Mouse (Mus musculus) MEL (cell line): Measurements from ENCODE around the gene Smim27. TPM values are rescaled to one million over a fixed set of nuclear protein-coding genes. Genes with fewer than 3 reads are reported as not detected.
A peak's percentile ranks its signal among the peaks of the same experiment; 100 is the strongest.

Source experiments
- DNase-seq: peaks from one replicate; pipeline ENCODE4 v3.0.0; 2011; ENCODE audit warnings: low read depth, low spot score
- H3K27ac ChIP-seq: 2 replicates; pipeline ENCODE4 v1.5.1; 2012; ENCODE audit warnings: low read depth, mild to moderate bottlenecking, control low read depth, low read length, moderate library complexity; ENCODE audit not compliant: control insufficient read depth
- H3K27me3 ChIP-seq, 2 experiments: fragments of 150-350 bp in 1 of 2; sonication (generic) in 1 of 2; 2 replicates each; pipeline ENCODE4 v1.6.1; 2012; ENCODE audit warnings: low read length in 2 of 2, mild to moderate bottlenecking in 2 of 2, improper control_type of control experiment in 1 of 2, moderate library complexity in 1 of 2; ENCODE audit not compliant: insufficient read depth in 2 of 2, control insufficient read depth in 1 of 2
- H3K36me3 ChIP-seq, 2 experiments: 2 replicates each; pipeline ENCODE4 v1.6.1; 2012 to 2014; ENCODE audit warnings: low read length in 2 of 2, improper control_type of control experiment in 1 of 2, inconsistent platforms in 1 of 2, mild to moderate bottlenecking in 1 of 2; ENCODE audit not compliant: insufficient read depth in 2 of 2, control insufficient read depth in 1 of 2
- H3K4me1 ChIP-seq, 2 experiments: fragments of 150-350 bp in 1 of 2; sonication (generic) in 1 of 2; 2 replicates each; pipeline ENCODE4 v1.6.1; 2012; ENCODE audit warnings: low read length in 2 of 2, improper control_type of control experiment in 1 of 2, mild to moderate bottlenecking in 1 of 2; ENCODE audit not compliant: insufficient read depth in 2 of 2, control insufficient read depth in 1 of 2
- H3K4me3 ChIP-seq, 2 experiments: fragments of 150-350 bp in 1 of 2; sonication (generic) in 1 of 2; 2 replicates each; pipeline ENCODE4 v1.5.1; 2012; ENCODE audit warnings: low read depth in 2 of 2, low read length in 2 of 2, mild to moderate bottlenecking in 2 of 2, moderate library complexity in 2 of 2, control low read depth in 1 of 2, improper control_type of control experiment in 1 of 2; ENCODE audit not compliant: control insufficient read depth in 1 of 2, insufficient read depth in 1 of 2
- H3K79me2 ChIP-seq: 2 replicates; pipeline ENCODE4 v1.6.1; 2012; ENCODE audit warnings: mild to moderate bottlenecking, low read length, moderate library complexity; ENCODE audit not compliant: control insufficient read depth, poor library complexity, insufficient read depth
- H3K9ac ChIP-seq: 2 replicates; pipeline ENCODE4 v1.6.1; 2012; ENCODE audit warnings: low read depth, mild to moderate bottlenecking, control low read depth, low read length, moderate library complexity; ENCODE audit not compliant: control insufficient read depth, poor library complexity, severe bottlenecking
- H3K9me3 ChIP-seq: fragments of 150-350 bp; sonication (generic); replicated peaks from 2 replicates; pipeline ENCODE4 v1.6.1; 2012; ENCODE audit warnings: mild to moderate bottlenecking, low read length, improper control_type of control experiment, moderate library complexity; ENCODE audit not compliant: insufficient read depth
- ELF1 ChIP-seq: IDR thresholded peaks from 2 replicates; pipeline ENCODE4 v1.6.1; 2014; ENCODE audit warnings: low read depth, mild to moderate bottlenecking, inconsistent platforms, low read length, improper control_type of control experiment, moderate library complexity
- ETS1 ChIP-seq: IDR thresholded peaks from 2 replicates; pipeline ENCODE4 v1.6.1; 2012; ENCODE audit warnings: low read depth, mild to moderate bottlenecking, inconsistent platforms, low read length, improper control_type of control experiment, moderate library complexity
- GABPA ChIP-seq: IDR thresholded peaks from 2 replicates; pipeline ENCODE4 v1.6.1; 2012; ENCODE audit warnings: low read depth, mild to moderate bottlenecking, inconsistent platforms, low read length, improper control_type of control experiment, moderate library complexity
- GATA1 ChIP-seq: IDR thresholded peaks from 2 replicates; pipeline ENCODE4 v1.6.1; 2011; ENCODE audit warnings: low read depth, low read length, improper control_type of control experiment
- KAT2A ChIP-seq: conservative IDR thresholded peaks from 2 replicates; pipeline ENCODE4 v1.6.1; 2012; ENCODE audit warnings: low read depth, low read length, improper control_type of control experiment, inconsistent platforms
- MAX ChIP-seq: IDR thresholded peaks from 2 replicates; pipeline ENCODE4 v1.6.1; 2011; ENCODE audit warnings: low read length, improper control_type of control experiment
- MYC ChIP-seq: IDR thresholded peaks from 2 replicates; pipeline ENCODE4 v1.6.1; 2011; ENCODE audit warnings: low read depth, mild to moderate bottlenecking, low read length, improper control_type of control experiment, moderate library complexity
- POLR2AphosphoS5 ChIP-seq: IDR thresholded peaks from 2 replicates; pipeline ENCODE4 v1.6.1; 2012; ENCODE audit warnings: low read depth, borderline replicate concordance, mild to moderate bottlenecking, inconsistent platforms, low read length, moderate library complexity, mixed read lengths
- TAL1 ChIP-seq: IDR thresholded peaks from 2 replicates; pipeline ENCODE4 v1.6.1; 2012; ENCODE audit warnings: mild to moderate bottlenecking, inconsistent platforms, low read length, moderate library complexity, mixed read lengths
- TBP ChIP-seq: IDR thresholded peaks from 2 replicates; pipeline ENCODE4 v1.8.0; 2011; ENCODE audit warnings: low read depth, low read length, improper control_type of control experiment
- USF1 ChIP-seq: IDR thresholded peaks from 2 replicates; pipeline ENCODE4 v1.6.1; 2014; ENCODE audit warnings: low read depth, mild to moderate bottlenecking, inconsistent platforms, low read length, improper control_type of control experiment, moderate library complexity
- USF2 ChIP-seq, 2 experiments: IDR thresholded peaks; 2 replicates each; pipeline ENCODE4 v1.6.1; 2011 to 2012; ENCODE audit warnings: improper control_type of control experiment in 2 of 2, low read length in 2 of 2, borderline replicate concordance in 1 of 2, inconsistent platforms in 1 of 2, low read depth in 1 of 2, mild to moderate bottlenecking in 1 of 2; ENCODE audit not compliant: insufficient read depth in 1 of 2
- ZC3H11A ChIP-seq: IDR thresholded peaks from 2 replicates; pipeline ENCODE4 v1.6.1; 2012; ENCODE audit warnings: low read depth, mild to moderate bottlenecking, inconsistent platforms, low read length, improper control_type of control experiment
- polyA plus RNA-seq, 2 experiments: library from polyadenylated mRNA; stranded (reverse) in 1 of 2; unstranded in 1 of 2; fragments of >175 nt in 1 of 2; fragments of >200 nt in 1 of 2; gene quantifications; 2 replicates each; pipeline versions ENCODE4 v1.2.1 to v1.2.4; 2012; ENCODE audit warnings: low replicate concordance in 2 of 2, low read depth in 1 of 2; ENCODE audit not compliant: insufficient read length in 2 of 2, insufficient read depth in 1 of 2, missing spikeins in 1 of 2
- total RNA-seq: library from RNA; depleted of rRNA; stranded (reverse); fragments of 300-350 nt; gene quantifications from 2 replicates; pipeline ENCODE4 v1.2.3, GENCODE M21; 2012; rRNA removed

Smim27 gene
- total and polyA plus RNA-seq, 3 experiments = 7.3 to 12.1 TPM; not detected in 1

- peak; percentile 16; the same call in 1 of the 2 replicates for TF ChIP-seq ETS1
- TF ChIP-seq USF2 (IDR thresholded peaks at IDR 0.05; ENCODE audit: borderline replicate concordance in 1 of 2, insufficient read depth in 1 of 2, low read depth in 1 of 2, low read length in 2 of 2) = peak; percentile 38 to 87; a peak in 3 of 4 replicates
- TF ChIP-seq ELF1 = peak; percentile 81
- peak; percentile 91 for TF ChIP-seq USF1
- no peak for TF ChIP-seq POLR2AphosphoS5
- Histone ChIP-seq H3K9ac (no peak overlapping the region), H3K79me2 (no peaks in the 10 kb centered on the region), H3K36me3 (peaks cover 0 to 18% of the 10 kb centered on the region in 2 experiments; a peak in 2 of 4 replicates), H3K27ac (no peak overlapping the region; the same call in 1 of the 2 replicates), H3K4me1 (peaks cover 0 to 10% of the 10 kb centered on the region in 2 experiments; a peak in 3 of 4 replicates), H3K4me3 (no peak overlapping the region), H3K27me3 (no peaks in the 10 kb centered on the region; a peak in 1 of 4 replicates), H3K9me3 (no peaks in the 10 kb centered on the region)
- DNase-seq = peak; percentile 71
Measured at GRCm38 (mm10) chr4:40313026-40313425, 43.6 kb downstream of the Smim27 start.

GRCm38 (mm10) chr4:40317404-40317803 is 48.0 kb downstream of the Smim27 start:
- H3K27me3 ChIP-seq = no peaks in the 10 kb centered on the region; a peak in 1 of 4 replicates
- H3K9me3 ChIP-seq = no peaks in the 10 kb centered on the region
- no peak overlapping the region for H3K9ac ChIP-seq
- H3K27ac ChIP-seq = no peak overlapping the region
- no peaks in the 10 kb centered on the region for H3K79me2 ChIP-seq
- H3K4me1 ChIP-seq = peaks cover 0 to 9% of the 10 kb centered on the region in 2 experiments; a peak in 2 of 4 replicates
- no peak for DNase-seq
- TF ChIP-seq KAT2A (no peak), MYC (no peak), TBP (no peak), USF2 (IDR thresholded peaks at IDR 0.05; ENCODE audit: borderline replicate concordance in 1 of 2, insufficient read depth in 1 of 2, low read depth in 1 of 2, low read length in 2 of 2) (no peak), ZC3H11A (no peak), GATA1 (no peak), MAX (no peak), ELF1 (no peak), TAL1 (no peak), GABPA (no peak)
- no peak overlapping the region for H3K4me3 ChIP-seq
- peaks cover 0 to 7% of the 10 kb centered on the region in 2 experiments; a peak in 2 of 4 replicates for H3K36me3 ChIP-seq

Other genes with a start within 250 kb of the Smim27 start
- gene Aco1, start 126.5 kb upstream of the Smim27 start, total RNA-seq = 27.8 and 28.7 TPM in 2 replicates
- gene Aco1, start 126.5 kb upstream of the Smim27 start, polyA plus RNA-seq = 10 to 100 TPM in 1 of 2 experiments, not detected in 1; 33.6 TPM
- 0.26 and 0.58 TPM in 2 replicates for gene Ddx58, start 29.8 kb upstream of the Smim27 start, total RNA-seq
- gene Ddx58, start 29.8 kb upstream of the Smim27 start, polyA plus RNA-seq = 1 to 10 TPM in 1 of 2 experiments, not detected in 1; 1.0 TPM
- gene Topors, start 271 bp downstream of the Smim27 start, total RNA-seq = 36.2 and 38.3 TPM in 2 replicates
- 10 to 100 TPM; 32.0 to 62.7 TPM for gene Topors, start 271 bp downstream of the Smim27 start, polyA plus RNA-seq
- gene Ndufb6, start 9.8 kb downstream of the Smim27 start, total RNA-seq = 225 and 229 TPM in 2 replicates
- 100 to 1,000 TPM in 1 of 2 experiments, not detected in 1; 146 TPM for gene Ndufb6, start 9.8 kb downstream of the Smim27 start, polyA plus RNA-seq
- not detected in 2 replicates for gene Tmem215, start 202.6 kb downstream of the Smim27 start, total RNA-seq
- gene Tmem215, start 202.6 kb downstream of the Smim27 start, polyA plus RNA-seq = not detected